Mouse (Mus musculus): ENCODE data around the gene Psmc6. TPM values are rescaled to one million over a fixed set of nuclear protein-coding genes. Genes with fewer than 3 reads are reported as not detected.

The Psmc6 gene
- polyA plus RNA-seq, 1 experiment from 2014 or later: 211 TPM

- Histone ChIP-seq H3K4me1 (no peaks in the 10 kb centered on the region), H3K27ac (no peak overlapping the region), H3K9me3 (no peaks in the 10 kb centered on the region), H3K4me3 (no peak overlapping the region), H3K27me3 (ENCODE audit: poor library complexity, severe bottlenecking) (no peaks in the 10 kb centered on the region), H3K36me3 (replicated peaks) (peaks cover 50% of the 10 kb centered on the region)
- WGBS: 94% methylated on average over 3 of the region's 3 CpGs
- DNase-seq (ENCODE audit: extremely low spot score, low spot score): no peak
Measured at GRCm38 (mm10) chr14:45378771-45379170, 49.2 kb downstream of the Psmc6 start.

DNA sequence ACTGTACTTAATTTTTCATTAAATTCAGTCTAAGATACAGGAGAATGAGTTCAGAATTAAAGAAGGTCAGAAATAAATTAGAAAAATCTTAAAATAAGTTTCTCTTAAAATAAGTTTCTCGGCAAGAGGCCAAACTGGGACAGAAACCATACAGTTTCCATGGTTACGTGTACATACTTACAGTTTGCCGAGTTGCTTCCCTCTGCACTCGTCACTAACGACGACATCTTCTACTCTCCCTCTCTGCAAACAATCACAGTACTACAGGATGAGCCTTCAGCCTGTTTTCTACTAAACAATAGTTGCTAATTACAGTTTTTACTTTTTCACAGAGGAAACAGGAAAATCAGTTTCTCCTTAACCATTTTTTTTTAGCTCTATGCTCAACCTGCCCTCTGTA lies 51.2 kb downstream of the Psmc6 start:
- Histone ChIP-seq H3K36me3 (replicated peaks) (peaks cover 50% of the 10 kb centered on the region), H3K4me1 (no peaks in the 10 kb centered on the region), H3K9me3 (no peaks in the 10 kb centered on the region), H3K27me3 (ENCODE audit: poor library complexity, severe bottlenecking) (no peaks in the 10 kb centered on the region), H3K27ac (no peak overlapping the region), H3K4me3 (no peak overlapping the region)
- DNase-seq (ENCODE audit: extremely low spot score, low spot score): no peak
- 91% methylated on average over 6 of the region's 6 CpGs for WGBS

- Histone ChIP-seq H3K4me1 (peaks cover 12% of the 10 kb centered on the region), H3K27me3 (ENCODE audit: poor library complexity, severe bottlenecking) (no peaks in the 10 kb centered on the region), H3K4me3 (no peak overlapping the region), H3K36me3 (replicated peaks) (peaks cover 50% of the 10 kb centered on the region), H3K9me3 (no peaks in the 10 kb centered on the region), H3K27ac (no peak overlapping the region)
- 81% methylated on average over 4 of the region's 4 CpGs for WGBS
- no peak for DNase-seq (ENCODE audit: extremely low spot score, low spot score)
Measured at GRCm38 (mm10) chr14:45382912-45383311, 53.3 kb downstream of the Psmc6 start.

DNA sequence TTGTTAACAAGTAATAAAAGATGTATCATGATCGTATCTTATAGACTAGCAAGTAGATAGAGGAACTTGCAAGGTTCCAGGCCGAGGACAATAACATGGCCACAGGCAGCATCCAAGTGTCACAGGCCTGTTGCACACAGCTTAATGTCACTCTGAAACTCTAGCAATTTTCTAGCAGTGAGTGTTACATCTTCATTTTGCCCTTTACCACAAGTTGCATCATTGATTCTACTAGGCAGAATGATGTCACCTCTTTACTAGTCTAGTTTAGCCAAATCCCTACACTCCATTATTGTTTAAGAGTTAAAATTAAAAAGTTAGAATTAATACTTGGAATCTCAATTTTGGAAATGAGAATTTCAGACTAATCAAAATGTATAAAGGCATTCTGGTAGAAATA lies 56.0 kb downstream of the Psmc6 start:
- Histone ChIP-seq H3K27me3 (ENCODE audit: poor library complexity, severe bottlenecking) (no peaks in the 10 kb centered on the region), H3K36me3 (replicated peaks) (peaks cover 25% of the 10 kb centered on the region), H3K4me3 (no peak overlapping the region), H3K27ac (no peak overlapping the region), H3K4me1 (peaks cover 21% of the 10 kb centered on the region), H3K9me3 (no peaks in the 10 kb centered on the region)
- DNase-seq (ENCODE audit: extremely low spot score, low spot score): no peak
- WGBS: 88% methylated on average over 2 of the region's 2 CpGs

DNA sequence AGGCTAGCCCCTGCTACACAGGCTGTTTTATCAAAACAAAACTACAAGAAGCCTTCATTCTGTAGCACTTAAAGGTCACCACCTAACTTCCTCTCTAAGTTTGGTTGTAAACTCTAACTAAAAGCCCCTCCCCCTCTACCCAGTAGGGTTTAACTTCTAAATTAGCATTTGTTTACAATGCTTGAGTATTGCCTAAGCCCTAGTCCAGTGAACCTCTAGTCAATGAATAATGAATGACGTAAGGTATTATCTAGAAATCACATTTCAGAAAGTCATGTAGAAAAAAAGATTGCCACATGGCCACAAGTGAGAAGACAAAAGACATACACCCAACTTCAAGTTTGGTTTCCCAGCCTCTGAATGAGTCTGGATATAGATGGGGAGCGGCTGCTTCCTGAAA lies 57.9 kb downstream of the Psmc6 start:
- WGBS: 24% methylated on average over 2 of the region's 2 CpGs
- peaks cover 12% of the 10 kb centered on the region for H3K36me3 ChIP-seq (replicated peaks)
- H3K27ac ChIP-seq: 0 out of 2 replicates have a peak overlapping the region, but pooled peaks have one; percentile 93
- DNase-seq (ENCODE audit: extremely low spot score, low spot score): no peak
- H3K27me3 ChIP-seq (ENCODE audit: poor library complexity, severe bottlenecking): no peaks in the 10 kb centered on the region
- H3K9me3 ChIP-seq: no peaks in the 10 kb centered on the region
- peaks cover 21% of the 10 kb centered on the region for H3K4me1 ChIP-seq
- peak overlapping the region; percentile 82 for H3K4me3 ChIP-seq

GRCm38 (mm10) chr14:45388345-45389181 lies 59.0 kb downstream of the Psmc6 start:
- DNase-seq (ENCODE audit: extremely low spot score, low spot score): peak; percentile 87
- WGBS: under 1% methylated on average over 70 of the region's 71 CpGs
- peak overlapping the region; percentile 93 for H3K27ac ChIP-seq

GRCm38 (mm10) chr14:45389194-45389593 lies 59.6 kb downstream of the Psmc6 start:
- 35% methylated on average over 3 of the region's 3 CpGs for WGBS
- Histone ChIP-seq H3K27me3 (ENCODE audit: poor library complexity, severe bottlenecking) (no peaks in the 10 kb centered on the region), H3K4me3 (peak overlapping the region; percentile 82), H3K9me3 (no peaks in the 10 kb centered on the region), H3K36me3 (replicated peaks) (no peaks in the 10 kb centered on the region; the same call in 1 of the 2 replicates), H3K4me1 (peaks cover 21% of the 10 kb centered on the region), H3K27ac (peak overlapping the region; percentile 93)
- no peak for DNase-seq (ENCODE audit: extremely low spot score, low spot score)

More at GRCm38 (mm10) chr14:45388345-45389181, 59.0 kb downstream of the Psmc6 start:
- peaks cover 3% of the 10 kb centered on the region for H3K36me3 ChIP-seq (replicated peaks)
- peaks cover 21% of the 10 kb centered on the region for H3K4me1 ChIP-seq
- H3K4me3 ChIP-seq: peak overlapping the region; percentile 82
- no peaks in the 10 kb centered on the region for H3K9me3 ChIP-seq
- no peaks in the 10 kb centered on the region for H3K27me3 ChIP-seq (ENCODE audit: poor library complexity, severe bottlenecking)

Other genes starting within 250 kb of the Psmc6 start
- 3.3 and 4.5 TPM in 2 replicates for gene Gpr137c, start 110.1 kb upstream of the Psmc6 start, polyA plus RNA-seq (2016; fragmentation: Nextera tagmentation; extraction: Ambion mirVana)
- gene Txndc16, start 109.5 kb upstream of the Psmc6 start, polyA plus RNA-seq (2016; fragmentation: Nextera tagmentation; extraction: Ambion mirVana): 13.2 and 14.0 TPM in 2 replicates
- gene Ero1l, start 11.0 kb upstream of the Psmc6 start, polyA plus RNA-seq (2016; fragmentation: Nextera tagmentation; extraction: Ambion mirVana): 32.0 and 37.1 TPM in 2 replicates
- gene Styx, start 21.3 kb downstream of the Psmc6 start, polyA plus RNA-seq (2016; fragmentation: Nextera tagmentation; extraction: Ambion mirVana): 37.0 and 38.2 TPM in 2 replicates
- 41.1 and 45.9 TPM in 2 replicates for gene Gnpnat1, start 75.1 kb downstream of the Psmc6 start, polyA plus RNA-seq (2016; fragmentation: Nextera tagmentation; extraction: Ambion mirVana)
- gene Fermt2, start 200.3 kb downstream of the Psmc6 start, polyA plus RNA-seq (2016; fragmentation: Nextera tagmentation; extraction: Ambion mirVana): 75.7 and 77.6 TPM in 2 replicates